Mouse (Mus musculus): Measurements from ENCODE around the gene Bet1l. TPM values are rescaled to one million over a fixed set of nuclear protein-coding genes. Genes with fewer than 3 reads are reported as not detected.
A peak's percentile ranks its signal among the peaks of the same experiment; 100 is the strongest.

Bet1l gene
- total RNA-seq, 2 experiments from 2014 or later, result 25.1 to 28.3 TPM

DNA sequence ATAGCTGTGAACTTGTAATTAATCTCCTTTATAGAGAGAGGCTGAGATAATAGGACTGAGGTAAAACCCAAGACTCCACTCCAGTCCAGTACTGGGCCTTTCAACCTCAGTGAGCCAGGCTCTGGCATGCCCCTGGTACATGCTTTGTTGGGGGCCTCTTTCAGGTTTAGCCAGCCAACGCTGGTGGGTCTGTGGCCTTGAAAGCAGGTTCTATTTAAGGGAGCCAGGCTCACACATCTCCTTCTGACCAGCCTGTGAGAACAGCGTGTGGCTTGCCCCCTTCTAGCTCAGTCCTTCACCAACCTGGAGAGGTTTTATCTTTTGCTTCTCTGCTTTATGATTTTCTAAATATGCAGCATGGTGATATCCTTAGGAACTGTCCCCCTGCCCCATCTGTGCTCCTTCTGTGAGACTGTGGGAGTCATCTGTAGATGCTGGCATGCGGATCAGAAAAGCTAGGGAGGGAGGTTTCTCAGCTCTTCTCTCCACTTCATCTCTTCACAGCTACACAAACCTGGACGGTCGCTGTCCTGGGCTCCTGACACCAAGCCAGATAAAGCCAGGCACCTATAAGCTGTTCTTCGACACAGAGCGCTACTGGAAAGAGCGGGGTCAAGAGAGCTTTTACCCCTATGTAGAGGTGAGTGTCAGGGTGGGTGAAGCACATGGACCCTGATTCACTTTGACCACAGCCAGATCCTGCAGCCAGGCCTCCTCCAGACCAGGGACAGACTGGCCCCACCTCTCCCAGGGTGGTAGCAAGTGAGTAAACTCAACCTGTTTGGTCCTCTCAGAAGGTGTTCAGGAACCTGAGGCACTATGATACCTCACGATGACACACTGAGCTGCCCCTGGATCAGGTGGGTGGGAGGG, 20.9 kb downstream of the Bet1l start:
- DNase-seq (ENCODE audit: low spot score in 2 of 2), result peak; percentile 62 to 77

GRCm38 (mm10) chr7:140835758-140836087, 21.7 kb downstream of the Bet1l start:
- Histone ChIP-seq H3K4me3 (no peak overlapping the region), H3K27ac (peak overlapping the region; percentile 91)
- DNase-seq (ENCODE audit: low spot score in 2 of 2), result no peak
- TF ChIP-seq CTCF (conservative IDR thresholded peaks at IDR 0.05), result no peak

More for the DNA sequence above, 20.9 kb downstream of the Bet1l start:
- no peak for TF ChIP-seq CTCF (conservative IDR thresholded peaks at IDR 0.05)
- Histone ChIP-seq H3K27ac (peak overlapping the region; percentile 91), H3K4me3 (no peak overlapping the region)

DNA sequence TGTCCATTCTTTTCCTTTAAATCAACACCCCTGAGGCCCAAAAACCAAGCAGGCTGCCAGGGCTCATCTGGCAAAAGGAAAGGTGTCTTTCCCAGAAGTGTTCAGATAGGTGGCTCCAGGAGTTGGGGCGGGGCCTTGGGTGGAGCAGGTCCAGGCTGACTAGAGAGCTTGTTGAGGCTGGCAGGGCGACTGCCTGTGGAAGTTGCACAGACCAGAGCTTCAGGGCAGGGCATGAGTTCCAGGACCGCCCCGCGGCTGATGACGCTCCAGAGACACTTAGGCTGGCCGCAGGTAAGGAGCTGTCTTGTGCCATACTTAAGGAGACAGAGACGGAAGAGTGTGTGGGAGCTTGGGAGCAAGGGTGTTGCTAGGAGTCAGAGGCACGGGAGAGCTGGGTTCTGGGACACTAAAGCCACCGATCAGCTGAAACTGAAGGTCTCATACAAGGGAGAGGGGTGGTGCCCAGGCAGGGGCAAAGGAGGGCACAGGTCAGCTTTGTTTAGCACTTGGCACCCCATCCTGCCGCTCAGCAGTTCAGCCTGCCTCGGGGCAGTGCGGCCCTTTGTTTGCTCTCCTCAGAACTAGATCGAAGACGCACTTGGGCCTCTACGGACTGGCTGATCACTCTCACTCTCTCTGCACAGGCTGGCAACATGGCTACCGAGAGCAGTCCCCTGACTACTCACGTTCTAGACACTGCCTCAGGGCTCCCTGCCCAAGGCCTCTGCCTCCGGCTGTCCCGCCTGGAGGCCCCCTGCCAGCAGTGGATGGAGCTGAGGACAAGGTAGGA, 22.2 kb downstream of the Bet1l start, which contains the start of gene Urah:
TSS of gene Urah (plus strand) at position 51 of the 790 bp plus-strand sequence.
- DNase-seq (ENCODE audit: low spot score in 2 of 2), result no peak
- no peak within 1 kb of the TSS for H3K4me3 ChIP-seq
- H3K27ac ChIP-seq, result peak within 1 kb of the TSS; percentile 91
- TF ChIP-seq CTCF (conservative IDR thresholded peaks at IDR 0.05), result no peak

GRCm38 (mm10) chr7:140833341-140833740, 24.0 kb downstream of the Bet1l start:
- H3K4me3 ChIP-seq, result no peak overlapping the region
- TF ChIP-seq CTCF (conservative IDR thresholded peaks at IDR 0.05), result no peak
- DNase-seq (ENCODE audit: low spot score in 2 of 2), result no peak
- H3K27ac ChIP-seq, result no peak overlapping the region

DNA sequence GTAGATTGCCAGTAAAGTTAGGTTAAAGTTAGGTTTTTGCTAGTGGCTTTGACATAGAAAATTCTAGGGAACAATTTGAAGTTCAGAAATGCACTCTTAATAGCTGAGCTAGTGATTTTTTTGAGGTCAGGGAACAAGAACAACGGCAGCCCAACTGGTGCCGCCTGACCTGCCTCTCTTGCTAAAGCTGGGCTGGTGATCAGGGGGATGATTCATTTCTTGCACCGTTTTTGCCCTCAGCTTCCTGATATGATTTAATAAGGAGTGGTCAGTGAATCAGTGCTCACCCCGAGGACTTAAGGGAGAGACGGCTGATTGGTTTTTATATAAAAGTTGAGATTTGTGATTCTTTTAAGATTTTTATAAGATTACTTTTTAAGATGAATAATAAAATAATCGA, 25.9 kb downstream of the Bet1l start:
- Histone ChIP-seq H3K4me3 (no peak overlapping the region), H3K27ac (no peak overlapping the region)
- TF ChIP-seq CTCF (conservative IDR thresholded peaks at IDR 0.05), result no peak
- DNase-seq (ENCODE audit: low spot score in 2 of 2), result no peak

DNA sequence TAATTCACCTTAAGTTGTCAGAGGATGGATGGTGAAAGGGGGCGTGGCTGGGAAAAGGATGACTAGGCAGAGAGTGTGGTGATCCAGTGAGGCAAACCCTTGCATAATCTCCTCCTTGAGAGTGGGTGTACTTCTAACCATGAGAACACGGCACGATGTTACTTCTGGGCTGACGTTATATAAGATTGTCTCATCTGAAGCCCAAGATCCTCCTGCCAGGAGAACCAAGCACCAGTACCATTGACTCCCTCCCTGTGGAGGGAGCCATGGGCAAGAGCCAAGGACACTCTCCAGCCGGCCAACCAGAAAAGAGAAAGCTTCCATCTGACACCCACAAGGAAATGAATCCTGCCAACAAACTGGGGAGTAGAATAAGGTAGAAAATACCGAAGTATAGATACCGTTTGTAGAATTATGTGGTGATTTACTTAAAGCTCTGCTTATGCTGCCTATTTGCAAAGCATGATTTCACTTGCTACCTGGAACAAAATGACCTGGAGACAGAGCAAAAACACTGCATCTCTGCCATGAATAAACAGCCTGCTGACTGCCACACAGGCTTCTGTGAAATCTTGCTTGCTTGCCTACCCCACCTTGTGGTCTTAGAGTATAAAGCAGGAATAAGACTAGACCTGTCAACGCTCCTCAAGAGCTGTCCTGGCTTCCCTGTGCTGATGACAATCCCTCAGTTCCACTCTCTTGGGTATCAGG, 29.1 kb downstream of the Bet1l start:
- peak; percentile 81 for TF ChIP-seq CTCF (conservative IDR thresholded peaks at IDR 0.05)
- DNase-seq (ENCODE audit: low spot score in 2 of 2), result peak; percentile 61 to 71
- Histone ChIP-seq H3K27ac (peak overlapping the region; percentile 93), H3K4me3 (peak overlapping the region; percentile 27; the same call in 1 of the 2 replicates)

DNA sequence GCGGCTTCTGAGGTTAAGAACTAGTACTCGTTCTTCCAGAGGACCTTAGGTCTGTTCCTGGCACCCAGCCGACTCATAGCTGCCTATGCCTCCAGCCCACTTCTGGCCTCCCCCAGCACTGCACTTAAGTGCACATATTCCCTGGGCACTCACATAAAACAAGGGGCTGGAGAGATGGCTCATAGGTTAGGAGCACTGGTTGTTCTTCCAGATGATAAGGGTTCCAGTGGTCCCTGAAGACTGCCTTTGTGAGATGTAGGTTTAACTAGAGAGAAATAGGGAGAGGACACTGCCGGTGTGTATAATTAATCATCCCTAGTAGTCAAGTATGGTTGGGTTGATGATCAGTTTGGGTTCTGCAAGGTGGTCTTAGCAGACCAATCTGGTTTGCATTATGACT, 34.6 kb downstream of the Bet1l start:
- Histone ChIP-seq H3K27ac (no peak overlapping the region), H3K4me3 (no peak overlapping the region)
- no peak for DNase-seq (ENCODE audit: low spot score in 2 of 2)
- TF ChIP-seq CTCF (conservative IDR thresholded peaks at IDR 0.05), result no peak

DNA sequence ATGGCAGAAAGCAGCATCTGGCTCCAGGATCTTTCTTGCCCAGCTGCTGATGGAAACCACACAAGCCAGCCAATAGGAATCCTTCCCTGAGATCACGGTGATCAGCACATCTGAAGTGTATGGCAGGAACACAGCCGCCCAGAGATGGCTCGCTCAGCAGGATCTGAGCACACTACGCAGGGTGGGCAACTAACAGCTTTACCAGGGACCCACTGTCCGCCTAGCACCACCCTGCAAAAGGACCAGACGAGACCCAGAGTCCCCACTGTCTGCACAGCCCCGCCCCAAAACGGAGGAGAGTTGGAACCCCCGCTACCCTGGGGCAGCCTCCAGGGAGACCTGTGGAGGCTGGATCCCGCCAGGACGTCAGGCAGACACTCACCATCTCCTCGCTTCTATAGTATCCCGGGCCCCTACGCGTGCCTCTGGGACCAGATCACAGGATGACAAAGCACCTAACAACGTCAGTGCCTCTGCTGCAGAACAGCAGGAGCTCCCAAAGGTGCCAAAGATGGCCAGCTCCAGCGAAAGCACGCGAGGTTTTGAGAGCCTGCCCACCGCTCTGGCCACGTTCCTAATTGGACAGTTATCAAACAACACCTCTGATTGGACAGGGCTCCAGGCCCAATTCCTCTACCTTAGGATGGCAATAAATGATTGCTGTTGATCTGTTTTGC, 35.6 kb downstream of the Bet1l start, which contains the start of gene Zfp941:
TSS of gene Zfp941 (minus strand) at position 526 of the 677 bp plus-strand sequence.
- TF ChIP-seq CTCF (conservative IDR thresholded peaks at IDR 0.05), result no peak

DNA sequence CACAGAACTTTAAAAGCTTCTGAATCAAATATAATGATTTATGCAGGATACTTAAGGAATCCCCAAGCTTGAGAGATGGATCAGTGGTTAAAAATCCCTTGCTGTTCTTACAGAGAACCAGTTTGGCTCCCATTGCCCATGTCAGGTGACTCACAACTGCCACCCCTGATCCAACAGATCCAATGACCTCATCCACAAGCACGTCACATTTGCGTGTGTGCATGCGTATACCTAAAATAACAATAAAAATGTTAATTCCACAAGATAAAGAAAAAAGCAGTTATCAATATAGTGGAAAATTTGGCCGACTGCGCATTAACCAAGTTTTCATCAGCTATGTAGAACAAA, 36.1 kb downstream of the Bet1l start:
- Histone ChIP-seq H3K4me3 (peak overlapping the region; percentile 59), H3K27ac (peak overlapping the region; percentile 86)
- no peak for TF ChIP-seq CTCF (conservative IDR thresholded peaks at IDR 0.05)
- DNase-seq (ENCODE audit: low spot score in 2 of 2), result no peak

More for the DNA sequence above, 35.6 kb downstream of the Bet1l start, which contains the start of gene Zfp941:
- Histone ChIP-seq H3K27ac (peak within 1 kb of the TSS; percentile 86), H3K4me3 (peak within 1 kb of the TSS; percentile 59)
- DNase-seq (ENCODE audit: low spot score in 2 of 2), result peak in 1 of 2 experiments; percentile 56

DNA sequence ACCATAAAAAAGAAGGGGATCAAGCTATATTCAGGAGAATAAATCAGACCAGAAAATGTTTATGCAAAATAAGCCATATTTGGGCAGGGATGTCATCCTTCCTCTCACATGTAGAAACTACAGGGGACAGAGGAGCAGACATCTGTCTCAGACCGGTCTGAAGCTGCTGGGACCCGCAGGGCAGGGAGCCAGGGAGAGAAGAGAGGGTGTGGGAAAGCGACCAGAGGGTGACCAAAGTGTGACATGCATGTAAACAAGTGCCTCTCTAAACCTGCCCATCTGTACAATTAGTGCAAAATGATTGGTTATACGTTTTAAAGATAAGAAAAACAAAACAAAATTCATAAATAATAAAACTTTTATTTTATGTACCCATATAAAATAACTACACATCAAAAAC, 37.2 kb downstream of the Bet1l start:
- no peak for DNase-seq (ENCODE audit: low spot score in 2 of 2)
- TF ChIP-seq CTCF (conservative IDR thresholded peaks at IDR 0.05), result no peak
- Histone ChIP-seq H3K4me3 (no peak overlapping the region; the same call in 1 of the 2 replicates), H3K27ac (no peak overlapping the region)

- TF ChIP-seq CTCF (conservative IDR thresholded peaks at IDR 0.05), result no peak
- Histone ChIP-seq H3K27ac (0 out of 2 replicates have a peak overlapping the region, but pooled peaks have one; percentile 82), H3K4me3 (no peak overlapping the region)
These were observed 44.5 kb downstream of the Bet1l start for GRCm38 (mm10) chr7:140812850-140813249.

DNA sequence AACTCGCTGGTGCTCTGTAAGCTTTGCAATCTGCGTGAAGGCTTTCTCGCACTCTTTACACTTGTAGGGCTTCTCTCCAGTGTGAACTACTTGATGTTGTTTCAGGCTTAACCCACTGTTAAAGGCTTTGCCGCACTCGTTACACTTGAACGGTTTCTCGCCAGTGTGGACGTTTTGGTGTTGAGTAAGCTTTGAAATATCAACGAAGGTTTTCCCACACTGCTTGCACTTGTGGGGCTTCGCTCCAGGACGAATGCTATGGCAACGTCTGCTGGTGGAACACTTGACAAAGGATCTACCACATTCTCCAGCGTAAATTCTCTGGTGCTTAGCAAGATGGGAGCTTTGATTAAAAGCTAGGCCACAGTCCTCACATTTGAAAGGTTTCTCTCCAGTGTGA, 45.7 kb downstream of the Bet1l start:
- Histone ChIP-seq H3K27ac (peak overlapping the region; percentile 82), H3K4me3 (no peak overlapping the region)
- no peak for TF ChIP-seq CTCF (conservative IDR thresholded peaks at IDR 0.05)
- no peak for DNase-seq (ENCODE audit: low spot score in 2 of 2)

More at GRCm38 (mm10) chr7:140812850-140813249, 44.5 kb downstream of the Bet1l start:
- no peak for DNase-seq (ENCODE audit: low spot score in 2 of 2)
